Mouse (Mus musculus) gastrocnemius, adult 2 months (tissue): ENCODE measurements at regions not wholly inside any gene's neighbourhood (a gene's known extent, or its start where the extent isn't known, plus 50 kb on each side); places are given as distances from the start of the nearest gene placed in this dataset.

Experiments used
- DNase-seq: peaks from one replicate; pipeline ENCODE4 v3.0.0; 2022
- H3K27ac ChIP-seq: fragments of 200-600 bp; 2 replicates; pipeline ENCODE4 v1.8.1; 2022; ENCODE audit warnings: mild to moderate bottlenecking
- H3K4me3 ChIP-seq: fragments of 200-600 bp; 2 replicates; pipeline ENCODE4 v1.8.1; 2022; ENCODE audit warnings: mild to moderate bottlenecking, moderate library complexity
- CTCF ChIP-seq: fragments of 200-600 bp; IDR thresholded peaks from 2 replicates; pipeline ENCODE4 v1.8.1; 2022; ENCODE audit warnings: antibody characterized with exemption, mild to moderate bottlenecking, moderate library complexity
- intact Hi-C: fragments of 180-260 bp; cut with DNase I; formaldehyde crosslinking; loops from one replicate; pipeline ENCODE4 v1.15.1; 2025

GRCm38 (mm10) chr3:42286471-42286870 lies 544.1 kb downstream of the D3Ertd751e start:
- no peak for TF ChIP-seq CTCF
- Histone ChIP-seq H3K4me3 (no peak overlapping the region), H3K27ac (no peak overlapping the region)
- intact Hi-C loops, result no loop called here
- no peak for DNase-seq

GRCm38 (mm10) chr3:42312424-42312823 lies 570.0 kb downstream of the D3Ertd751e start:
- DNase-seq, result no peak
- no peak for TF ChIP-seq CTCF
- no peak overlapping the region for H3K27ac ChIP-seq
- H3K4me3 ChIP-seq, result no peak overlapping the region
- intact Hi-C loops, result no loop called here

GRCm38 (mm10) chr3:42327708-42328107 lies 585.3 kb downstream of the D3Ertd751e start:
- no peak overlapping the region for H3K27ac ChIP-seq
- intact Hi-C loops, result no loop called here
- DNase-seq, result no peak
- H3K4me3 ChIP-seq, result no peak overlapping the region
- no peak for TF ChIP-seq CTCF

- TF ChIP-seq CTCF, result no peak
- intact Hi-C loops, result no loop called here
- Histone ChIP-seq H3K27ac (no peak overlapping the region), H3K4me3 (no peak overlapping the region)
- no peak for DNase-seq
Observed at GRCm38 (mm10) chr3:42342806-42343205, 600.4 kb downstream of the D3Ertd751e start.

GRCm38 (mm10) chr3:42376785-42377184 lies 634.4 kb downstream of the D3Ertd751e start:
- H3K27ac ChIP-seq, result no peak overlapping the region
- no peak for TF ChIP-seq CTCF
- intact Hi-C loops, result no loop called here
- H3K4me3 ChIP-seq, result no peak overlapping the region
- no peak for DNase-seq

- no peak for TF ChIP-seq CTCF
- Histone ChIP-seq H3K27ac (no peak overlapping the region), H3K4me3 (no peak overlapping the region)
- intact Hi-C loops, result no loop called here
- DNase-seq, result no peak
Observed at GRCm38 (mm10) chr3:42382151-42382550, 639.7 kb downstream of the D3Ertd751e start.

GRCm38 (mm10) chr3:42402716-42403115 lies 660.3 kb downstream of the D3Ertd751e start:
- TF ChIP-seq CTCF, result no peak
- no peak for DNase-seq
- H3K27ac ChIP-seq, result no peak overlapping the region
- no peak overlapping the region for H3K4me3 ChIP-seq
- intact Hi-C loops, result no loop called here

GRCm38 (mm10) chr3:42408958-42409633 lies 666.7 kb downstream of the D3Ertd751e start:
- no peak for DNase-seq
- intact Hi-C loops, result no loop called here
- Histone ChIP-seq H3K27ac (no peak overlapping the region), H3K4me3 (no peak overlapping the region)
- TF ChIP-seq CTCF, result no peak

- no peak for DNase-seq
- intact Hi-C loops, result no loop called here
- no peak overlapping the region for H3K27ac ChIP-seq
- no peak for TF ChIP-seq CTCF
- no peak overlapping the region for H3K4me3 ChIP-seq
Observed at GRCm38 (mm10) chr3:42427363-42427762, 685.0 kb downstream of the D3Ertd751e start.

- no peak for DNase-seq
- no peak overlapping the region for H3K4me3 ChIP-seq
- no peak for TF ChIP-seq CTCF
- H3K27ac ChIP-seq, result no peak overlapping the region
- intact Hi-C loops, result no loop called here
Observed at GRCm38 (mm10) chr3:42449575-42449974, 707.2 kb downstream of the D3Ertd751e start.

- no peak overlapping the region for H3K27ac ChIP-seq
- intact Hi-C loops, result no loop called here
- DNase-seq, result no peak
- no peak for TF ChIP-seq CTCF
- no peak overlapping the region for H3K4me3 ChIP-seq
Observed at GRCm38 (mm10) chr3:42464353-42464752, 721.9 kb downstream of the D3Ertd751e start.

- H3K4me3 ChIP-seq, result no peak overlapping the region
- no peak for DNase-seq
- no peak for TF ChIP-seq CTCF
- intact Hi-C loops, result no loop called here
- no peak overlapping the region for H3K27ac ChIP-seq
Observed at GRCm38 (mm10) chr3:42467125-42467524, 724.7 kb downstream of the D3Ertd751e start.

- DNase-seq, result no peak
- H3K4me3 ChIP-seq, result no peak overlapping the region
- H3K27ac ChIP-seq, result no peak overlapping the region
- intact Hi-C loops, result no loop called here
- no peak for TF ChIP-seq CTCF
Observed at GRCm38 (mm10) chr3:42514922-42515593, 772.6 kb downstream of the D3Ertd751e start.

GRCm38 (mm10) chr3:42516286-42516685 lies 773.9 kb downstream of the D3Ertd751e start:
- TF ChIP-seq CTCF, result no peak

More at GRCm38 (mm10) chr3:42516286-42516685, 773.9 kb downstream of the D3Ertd751e start:
- intact Hi-C loops, result no loop called here
- no peak overlapping the region for H3K27ac ChIP-seq
- DNase-seq, result no peak
- H3K4me3 ChIP-seq, result no peak overlapping the region
